Mouse (Mus musculus): ENCODE measurements around the gene Vmn2r23.
"Not testable (repeated sequence)": the region's sequence is repeated elsewhere in the genome, so short reads cannot be mapped to it uniquely, and the experiment has no call there.

Gene Vmn2r23

DNA sequence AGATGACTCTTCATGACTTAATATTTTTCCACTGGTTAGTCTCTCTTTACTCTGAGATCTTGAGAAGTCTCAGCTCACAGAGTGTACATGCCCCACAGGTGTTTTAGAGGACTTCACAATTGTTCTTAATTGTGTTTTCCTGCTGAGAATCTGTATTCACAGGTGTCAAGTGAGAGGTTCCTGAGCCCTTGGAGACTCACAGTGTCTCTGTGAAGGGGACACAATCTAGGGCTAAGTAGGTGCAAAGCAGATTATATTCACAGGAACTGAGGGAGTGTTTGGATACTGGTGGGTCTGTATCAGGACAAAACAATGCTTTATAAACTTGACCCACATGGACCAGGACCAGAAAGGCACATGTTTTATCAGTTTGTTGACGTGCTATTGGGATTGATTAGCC lies at the start of gene Vmn2r23:
TSS of gene Vmn2r23 (plus strand) at position 301 of the 400 bp plus-strand sequence.
- DNase-seq: no peak

- peak; percentile 5 to 16 for DNase-seq
Observed at GRCm38 (mm10) chr6:123657040-123657439, 45.4 kb upstream of the Vmn2r23 start.

GRCm38 (mm10) chr6:123696639-123697038 lies 5.8 kb upstream of the Vmn2r23 start:
- not testable (repeated sequence) for DNase-seq

GRCm38 (mm10) chr6:123697213-123697612 lies 5.3 kb upstream of the Vmn2r23 start:
- DNase-seq: no peak

DNA sequence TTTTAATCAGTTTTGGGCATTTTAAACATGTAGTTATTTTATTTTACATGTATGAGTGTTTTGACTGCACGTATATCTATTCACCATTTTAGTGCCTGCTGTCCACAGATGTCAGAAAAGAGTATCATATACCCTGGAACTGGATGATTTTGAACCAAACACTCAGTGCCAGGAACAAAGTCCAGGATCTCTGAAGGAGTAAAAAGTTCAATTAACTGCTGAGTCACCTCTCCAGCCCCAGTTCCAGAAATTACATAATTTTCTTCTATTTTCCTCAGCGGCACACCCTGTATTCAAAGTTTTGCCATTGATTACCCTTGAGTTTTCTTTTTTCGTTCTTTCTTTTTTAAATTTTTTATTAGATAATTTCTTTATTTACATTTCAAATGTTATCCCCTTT lies 67.6 kb downstream of the Vmn2r23 start:
- DNase-seq: peak; percentile 8 to 12

DNA sequence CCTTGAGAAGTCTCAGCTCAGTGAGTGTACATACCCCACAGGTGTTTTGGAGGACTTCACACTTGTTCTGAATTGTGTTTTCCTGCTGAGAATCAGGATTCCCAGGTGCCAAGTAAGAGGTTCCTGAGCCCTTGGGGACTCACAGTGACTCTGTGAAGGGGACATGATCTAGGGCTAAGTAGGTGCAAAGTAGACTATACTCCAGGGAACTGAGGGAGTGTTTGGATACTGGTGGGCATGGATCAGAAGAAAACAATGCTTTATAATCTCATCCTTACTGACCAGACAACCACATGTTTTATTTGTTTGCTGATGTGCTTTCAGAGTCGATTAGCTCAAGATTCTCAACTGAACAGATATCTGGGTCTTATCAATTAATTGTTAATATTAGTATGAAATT lies 76.1 kb downstream of the Vmn2r23 start, which contains the start of gene Vmn2r24:
TSS of gene Vmn2r24 (plus strand) at position 301 of the 400 bp plus-strand sequence.
- no peak for DNase-seq

GRCm38 (mm10) chr6:123784857-123785256 lies 82.4 kb downstream of the Vmn2r23 start:
- no peak for DNase-seq

DNA sequence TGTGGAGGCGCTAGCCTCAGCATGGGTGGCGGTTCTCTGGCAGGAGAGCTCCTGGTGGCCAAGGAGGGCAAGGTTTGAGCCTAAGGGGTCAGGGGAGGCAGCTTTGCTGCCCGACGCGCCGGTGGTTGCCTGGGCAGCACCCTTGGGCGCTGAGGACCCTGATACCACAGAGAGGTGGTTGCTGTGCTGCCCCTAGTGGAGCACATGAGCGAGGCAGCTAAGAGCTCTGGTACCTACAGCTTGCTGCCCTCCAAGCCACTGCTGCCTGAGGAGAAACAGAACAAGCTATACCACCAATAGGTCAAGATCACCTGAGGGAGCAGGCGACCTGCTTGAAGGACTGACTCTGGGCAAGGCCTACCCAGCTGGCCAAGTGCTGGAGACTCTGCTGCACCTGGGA lies 91.3 kb downstream of the Vmn2r23 start:
- no peak for DNase-seq
